Mouse (Mus musculus) intestine, embryonic 15.5 days (tissue): Measurements from ENCODE around the gene Poln. TPM values are rescaled to one million over a fixed set of nuclear protein-coding genes. Genes with fewer than 3 reads are reported as not detected.

Experiments
- ATAC-seq: fragments of 200-750 bp; cut with Nextera tagmentation; 2 replicates; pipeline ENCODE4 v1.8.0; 2017; ENCODE audit warnings: moderate TSS enrichment, moderate library complexity
- H3K27ac ChIP-seq: fragments of 300-500 bp; sonication (generic); 2 replicates; pipeline ENCODE4 v1.5.1; 2015; ENCODE audit warnings: mild to moderate bottlenecking, inconsistent platforms
- H3K27me3 ChIP-seq: fragments of 300-500 bp; sonication (generic); replicated peaks from 2 replicates; pipeline ENCODE4 v1.6.1; 2015; ENCODE audit warnings: inconsistent platforms
- H3K36me3 ChIP-seq: fragments of 300-500 bp; sonication (generic); 2 replicates; pipeline ENCODE4 v1.6.1; 2015; ENCODE audit warnings: inconsistent platforms
- H3K4me1 ChIP-seq: fragments of 300-500 bp; sonication (generic); replicated peaks from 2 replicates; pipeline ENCODE4 v1.6.1; 2015; ENCODE audit warnings: inconsistent platforms
- H3K4me2 ChIP-seq: fragments of 300-500 bp; sonication (generic); replicated peaks from 2 replicates; pipeline ENCODE4 v1.6.1; 2015; ENCODE audit warnings: mild to moderate bottlenecking, inconsistent platforms
- H3K4me3 ChIP-seq: fragments of 300-500 bp; sonication (generic); replicated peaks from 2 replicates; pipeline ENCODE4 v1.5.1; 2015; ENCODE audit warnings: inconsistent platforms
- H3K9ac ChIP-seq: fragments of 300-500 bp; sonication (generic); 2 replicates; pipeline ENCODE4 v1.6.1; 2015; ENCODE audit warnings: inconsistent platforms
- H3K9me3 ChIP-seq: fragments of 300-500 bp; sonication (generic); 2 replicates; pipeline ENCODE4 v1.6.1; 2016; ENCODE audit warnings: inconsistent platforms
- WGBS: fragments of 180-500 bp; shearing (Covaris S2); methylation state at CpG from one replicate; pipeline ENCODE4 v1.1.7; 2015; 5-methylcytosine and 5-hydroxymethylcytosine counted together
- polyA plus RNA-seq: library from polyadenylated mRNA; unstranded; fragments of >200 nt; fragmentation: Nextera tagmentation; extraction: Ambion mirVana; gene quantifications from 2 replicates; pipeline ENCODE4 v1.2.1, GENCODE M21; 2015

Gene Poln
- polyA plus RNA-seq, 1 experiment from 2014 or later, result 0.84 TPM

- Histone ChIP-seq H3K9me3 (no peaks in the 10 kb centered on the region), H3K4me3 (no peak overlapping the region), H3K27ac (no peak overlapping the region), H3K27me3 (no peaks in the 10 kb centered on the region), H3K36me3 (peaks cover 10% of the 10 kb centered on the region), H3K4me2 (0 out of 2 replicates have a peak overlapping the region, but pooled peaks have one; percentile 84), H3K4me1 (peaks cover 27% of the 10 kb centered on the region), H3K9ac (no peak overlapping the region)
- no peak for ATAC-seq
- 72% methylated on average over 1 of the region's 1 CpGs for WGBS
Observed at GRCm38 (mm10) chr5:34185051-34185580, 15.9 kb upstream of the Poln start.

GRCm38 (mm10) chr5:34183976-34184375 is 14.7 kb upstream of the Poln start:
- H3K27ac ChIP-seq, result no peak overlapping the region
- no peak overlapping the region for H3K9ac ChIP-seq
- H3K36me3 ChIP-seq, result peaks cover 13% of the 10 kb centered on the region
- ATAC-seq, result no peak
- WGBS, result 92% methylated on average over 3 of the region's 3 CpGs
- H3K4me1 ChIP-seq, result peaks cover 27% of the 10 kb centered on the region
- no peak overlapping the region for H3K4me2 ChIP-seq
- no peaks in the 10 kb centered on the region for H3K27me3 ChIP-seq
- H3K9me3 ChIP-seq, result no peaks in the 10 kb centered on the region
- no peak overlapping the region for H3K4me3 ChIP-seq

GRCm38 (mm10) chr5:34183156-34183880 is 14.1 kb upstream of the Poln start:
- no peak overlapping the region for H3K27ac ChIP-seq
- H3K4me1 ChIP-seq, result peaks cover 23% of the 10 kb centered on the region
- no peaks in the 10 kb centered on the region for H3K27me3 ChIP-seq
- no peaks in the 10 kb centered on the region for H3K9me3 ChIP-seq
- H3K4me2 ChIP-seq, result no peak overlapping the region
- ATAC-seq, result no peak
- H3K4me3 ChIP-seq, result no peak overlapping the region
- 77% methylated on average over 5 of the region's 5 CpGs for WGBS
- H3K9ac ChIP-seq, result no peak overlapping the region
- H3K36me3 ChIP-seq, result peaks cover 13% of the 10 kb centered on the region

- no peak overlapping the region for H3K9ac ChIP-seq
- H3K27ac ChIP-seq, result no peak overlapping the region
- peaks cover 23% of the 10 kb centered on the region for H3K4me1 ChIP-seq
- no peak overlapping the region for H3K4me3 ChIP-seq
- H3K27me3 ChIP-seq, result no peaks in the 10 kb centered on the region
- H3K4me2 ChIP-seq, result no peak overlapping the region
- peaks cover 13% of the 10 kb centered on the region for H3K36me3 ChIP-seq
- WGBS, result 68% methylated on average over 3 of the region's 3 CpGs
- no peaks in the 10 kb centered on the region for H3K9me3 ChIP-seq
- no peak for ATAC-seq
Observed at GRCm38 (mm10) chr5:34182486-34182885, 13.2 kb upstream of the Poln start.

- WGBS, result 92% methylated on average over 4 of the region's 4 CpGs
- no peak overlapping the region for H3K9ac ChIP-seq
- H3K9me3 ChIP-seq, result no peaks in the 10 kb centered on the region
- no peak for ATAC-seq
- no peak overlapping the region for H3K4me2 ChIP-seq
- no peak overlapping the region for H3K27ac ChIP-seq
- no peaks in the 10 kb centered on the region for H3K27me3 ChIP-seq
- H3K4me1 ChIP-seq, result peaks cover 4% of the 10 kb centered on the region
- H3K36me3 ChIP-seq, result peaks cover 13% of the 10 kb centered on the region
- no peak overlapping the region for H3K4me3 ChIP-seq
Observed at GRCm38 (mm10) chr5:34177821-34178220, 8.6 kb upstream of the Poln start.

- ATAC-seq, result no peak
Observed at GRCm38 (mm10) chr5:34177091-34177490, 7.8 kb upstream of the Poln start.

GRCm38 (mm10) chr5:34176691-34177090 is 7.4 kb upstream of the Poln start:
- no peak overlapping the region for H3K4me2 ChIP-seq
- peaks cover 10% of the 10 kb centered on the region for H3K36me3 ChIP-seq
- no peaks in the 10 kb centered on the region for H3K27me3 ChIP-seq
- no peaks in the 10 kb centered on the region for H3K9me3 ChIP-seq
- no peak overlapping the region for H3K4me3 ChIP-seq
- H3K9ac ChIP-seq, result no peak overlapping the region
- H3K4me1 ChIP-seq, result peaks cover 2% of the 10 kb centered on the region; the same call in 1 of the 2 replicates
- 86% methylated on average over 10 of the region's 10 CpGs for WGBS
- H3K27ac ChIP-seq, result no peak overlapping the region
- no peak for ATAC-seq

More at GRCm38 (mm10) chr5:34177091-34177490, 7.8 kb upstream of the Poln start:
- Histone ChIP-seq H3K4me3 (no peak overlapping the region), H3K27me3 (no peaks in the 10 kb centered on the region), H3K9me3 (no peaks in the 10 kb centered on the region), H3K4me1 (peaks cover 4% of the 10 kb centered on the region; the same call in 1 of the 2 replicates), H3K36me3 (peaks cover 11% of the 10 kb centered on the region), H3K4me2 (no peak overlapping the region), H3K27ac (no peak overlapping the region), H3K9ac (no peak overlapping the region)
- 97% methylated on average over 2 of the region's 2 CpGs for WGBS

GRCm38 (mm10) chr5:34175403-34175694 is 6.1 kb upstream of the Poln start:
- peaks cover 9% of the 10 kb centered on the region for H3K36me3 ChIP-seq
- WGBS, result 32% methylated on average over 5 of the region's 5 CpGs
- no peaks in the 10 kb centered on the region for H3K9me3 ChIP-seq
- ATAC-seq, result no peak
- no peaks in the 10 kb centered on the region for H3K27me3 ChIP-seq
- H3K4me1 ChIP-seq, result no peaks in the 10 kb centered on the region
- H3K27ac ChIP-seq, result no peak overlapping the region
- no peak overlapping the region for H3K9ac ChIP-seq
- no peak overlapping the region for H3K4me2 ChIP-seq
- no peak overlapping the region for H3K4me3 ChIP-seq

- Histone ChIP-seq H3K4me1 (no peaks in the 10 kb centered on the region), H3K4me2 (no peak overlapping the region), H3K4me3 (no peak overlapping the region), H3K9me3 (no peaks in the 10 kb centered on the region), H3K36me3 (peaks cover 4% of the 10 kb centered on the region; the same call in 1 of the 2 replicates), H3K27ac (no peak overlapping the region), H3K9ac (no peak overlapping the region), H3K27me3 (no peaks in the 10 kb centered on the region)
- no peak for ATAC-seq
- WGBS, result 75% methylated on average over 5 of the region's 5 CpGs
Observed at GRCm38 (mm10) chr5:34174550-34175402, 5.5 kb upstream of the Poln start.

GRCm38 (mm10) chr5:34174021-34174420 is 4.8 kb upstream of the Poln start:
- WGBS, result 71% methylated on average over 2 of the region's 2 CpGs
- H3K36me3 ChIP-seq, result peaks cover 4% of the 10 kb centered on the region; the same call in 1 of the 2 replicates

GRCm38 (mm10) chr5:34170726-34171125 is 1.5 kb upstream of the Poln start:
- Histone ChIP-seq H3K27me3 (no peaks in the 10 kb centered on the region), H3K27ac (peak overlapping the region; percentile 37; the same call in 1 of the 2 replicates), H3K4me1 (no peaks in the 10 kb centered on the region), H3K4me2 (no peak overlapping the region), H3K9me3 (no peaks in the 10 kb centered on the region), H3K9ac (no peak overlapping the region), H3K4me3 (no peak overlapping the region), H3K36me3 (no peaks in the 10 kb centered on the region)
- WGBS, result 62% methylated on average over 4 of the region's 4 CpGs
- ATAC-seq, result no peak

More at GRCm38 (mm10) chr5:34174021-34174420, 4.8 kb upstream of the Poln start:
- no peak overlapping the region for H3K4me2 ChIP-seq
- H3K27me3 ChIP-seq, result no peaks in the 10 kb centered on the region
- no peak for ATAC-seq
- no peak overlapping the region for H3K9ac ChIP-seq
- no peaks in the 10 kb centered on the region for H3K4me1 ChIP-seq
- H3K9me3 ChIP-seq, result no peaks in the 10 kb centered on the region
- H3K27ac ChIP-seq, result no peak overlapping the region
- H3K4me3 ChIP-seq, result no peak overlapping the region

GRCm38 (mm10) chr5:34169954-34170353 is 706 bp upstream of the Poln start:
- Histone ChIP-seq H3K9me3 (no peaks in the 10 kb centered on the region), H3K4me1 (no peaks in the 10 kb centered on the region), H3K27me3 (no peaks in the 10 kb centered on the region), H3K4me3 (peak overlapping the region; percentile 62), H3K27ac (peak overlapping the region; percentile 83), H3K36me3 (no peaks in the 10 kb centered on the region), H3K4me2 (peak overlapping the region; percentile 71), H3K9ac (no peak overlapping the region)
- ATAC-seq, result no peak
- WGBS, result 78% methylated on average over 3 of the region's 3 CpGs
